Mouse (Mus musculus): ENCODE results near the gene Plxnc1.

DNA sequence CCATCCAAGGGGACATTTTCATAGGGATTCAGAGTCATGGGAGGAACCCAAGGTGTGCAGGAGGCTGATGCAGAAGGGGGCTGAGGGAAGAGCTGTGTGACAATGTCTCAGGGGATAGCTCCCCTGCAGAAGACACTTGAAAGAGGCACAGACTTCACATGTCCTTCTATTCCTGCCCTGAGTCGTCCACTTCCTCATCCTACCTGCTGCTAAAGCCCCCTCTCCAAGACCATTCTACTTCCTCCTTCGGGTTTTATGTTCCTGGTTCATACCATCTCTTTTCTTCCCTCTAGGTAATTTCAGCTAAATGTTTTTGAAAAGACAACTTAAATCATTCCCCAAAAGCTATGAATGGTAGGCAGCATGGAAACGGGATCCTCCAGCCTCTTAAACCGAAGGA is 16.5 kb downstream of the Plxnc1 start:
- no peak for TF ChIP-seq CTCF (IDR thresholded peaks at IDR 0.05; ENCODE audit: low read depth)
- TF ChIP-seq EP300 (IDR thresholded peaks at IDR 0.05; ENCODE audit: low read depth), result no peak

Data from heart, postnatal 0 days (tissue).